Mouse (Mus musculus) heart, adult 2 months (tissue): ENCODE results near the gene Ccdc124. TPM values are rescaled to one million over a fixed set of nuclear protein-coding genes. Genes with fewer than 3 reads are reported as not detected.

ENCODE experiments used
- DNase-seq, 2 experiments: peaks; one replicate each; pipeline ENCODE4 v3.0.0; 2021
- H3K27ac ChIP-seq: fragments of 200-600 bp; 2 replicates; pipeline ENCODE4 v1.8.1; 2022
- H3K27me3 ChIP-seq: fragments of 200-500 bp; 2 replicates; pipeline ENCODE4 v1.6.1; 2012; ENCODE audit warnings: mild to moderate bottlenecking, low read length, inconsistent platforms, mixed read lengths; ENCODE audit not compliant: control insufficient read depth, insufficient read depth
- H3K36me3 ChIP-seq: fragments of 200-500 bp; 2 replicates; pipeline ENCODE4 v1.6.1; 2012; ENCODE audit warnings: low read length, inconsistent platforms; ENCODE audit not compliant: control insufficient read depth, insufficient read depth
- H3K4me1 ChIP-seq: fragments of 200-500 bp; 2 replicates; pipeline ENCODE4 v1.6.1; 2011; ENCODE audit warnings: low read length; ENCODE audit not compliant: control insufficient read depth, insufficient read depth
- H3K4me3 ChIP-seq: fragments of 200-600 bp; 2 replicates; pipeline ENCODE4 v1.8.1; 2022
- H3K79me2 ChIP-seq: fragments of 200-500 bp; replicated peaks from 2 replicates; pipeline ENCODE4 v1.6.1; 2012; ENCODE audit warnings: mild to moderate bottlenecking, inconsistent platforms, low read length, moderate library complexity, mixed read lengths; ENCODE audit not compliant: control insufficient read depth, insufficient read depth
- H3K9ac ChIP-seq: fragments of 200-500 bp; 2 replicates; pipeline ENCODE4 v1.6.1; 2012; ENCODE audit warnings: low read depth, mild to moderate bottlenecking, control low read depth, inconsistent platforms, low read length, mixed read lengths
- CTCF ChIP-seq: fragments of 200-600 bp; IDR thresholded peaks from 2 replicates; pipeline ENCODE4 v1.8.1; 2022; ENCODE audit warnings: antibody characterized with exemption, mild to moderate bottlenecking, moderate library complexity
- EP300 ChIP-seq: fragments of 200-500 bp; IDR thresholded peaks from 2 replicates; pipeline ENCODE4 v1.6.1; 2011; ENCODE audit warnings: low read depth, low read length, control low read depth; ENCODE audit not compliant: insufficient read depth
- POLR2A ChIP-seq: fragments of 200-500 bp; IDR thresholded peaks from 2 replicates; pipeline ENCODE4 v1.6.1; 2011; ENCODE audit warnings: mild to moderate bottlenecking, low read depth, low read length, control low read depth; ENCODE audit not compliant: insufficient read depth
- WGBS: fragments of 180-500 bp; shearing (Covaris S2); methylation state at CpG from one replicate; pipeline ENCODE4 v1.1.7; 2018; 5-methylcytosine and 5-hydroxymethylcytosine counted together
- intact Hi-C: fragments of 180-260 bp; cut with DNase I; formaldehyde crosslinking; loops from one replicate; pipeline ENCODE4 v1.15.1; 2025
- polyA plus RNA-seq: library from polyadenylated mRNA; depleted of rRNA; stranded (reverse); fragments of >200 nt; gene quantifications from 2 replicates; pipeline ENCODE4 v1.2.3, GENCODE M21; 2012
- total RNA-seq, 2 experiments: library from RNA; stranded (reverse); gene quantifications; 2 replicates each; pipeline ENCODE4 v1.2.3; 2021

The Ccdc124 gene
- total and polyA plus RNA-seq, 3 experiments = 40.7 to 49.1 (median 44.6) TPM

DNA sequence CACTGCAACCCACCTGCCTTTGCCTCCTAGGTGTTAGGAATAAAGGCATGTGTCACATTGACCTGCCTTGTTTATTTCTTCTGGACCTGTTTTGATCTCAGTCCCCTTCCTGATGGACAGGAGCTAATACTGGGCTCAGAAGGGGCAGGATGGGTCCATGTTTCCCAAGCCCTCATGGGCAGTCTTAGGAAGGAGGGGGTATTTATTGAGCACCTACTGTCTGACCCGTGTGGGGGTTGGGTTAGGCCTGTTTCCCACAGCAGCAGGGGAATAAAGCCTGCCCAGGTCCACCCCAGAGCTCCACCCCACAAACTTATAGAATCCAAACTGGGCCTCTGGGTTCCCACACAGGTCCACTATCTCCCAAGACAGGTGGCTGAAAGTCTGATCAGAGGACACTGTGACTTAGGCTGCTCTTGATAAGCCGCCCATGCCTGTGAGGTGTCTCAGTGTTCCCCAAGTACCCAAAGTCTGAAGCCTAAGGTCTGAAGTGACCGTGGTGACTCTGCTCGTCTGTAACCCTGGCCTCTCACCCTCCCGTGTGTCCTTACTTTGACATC is 30.4 kb downstream of the Ccdc124 start:
- intact Hi-C loops = no loop called here
- no peak overlapping the region for H3K4me3 ChIP-seq
- no peaks in the 10 kb centered on the region for H3K27me3 ChIP-seq
- H3K4me1 ChIP-seq = peaks cover 1% of the 10 kb centered on the region; the same call in 1 of the 2 replicates
- TF ChIP-seq EP300 (no peak), CTCF (no peak), POLR2A (no peak)
- H3K9ac ChIP-seq = no peak overlapping the region
- no peak for DNase-seq
- H3K27ac ChIP-seq = no peak overlapping the region
- no peaks in the 10 kb centered on the region for H3K36me3 ChIP-seq
- 81% methylated on average over 5 of the region's 5 CpGs for WGBS
- H3K79me2 ChIP-seq = no peaks in the 10 kb centered on the region

DNA sequence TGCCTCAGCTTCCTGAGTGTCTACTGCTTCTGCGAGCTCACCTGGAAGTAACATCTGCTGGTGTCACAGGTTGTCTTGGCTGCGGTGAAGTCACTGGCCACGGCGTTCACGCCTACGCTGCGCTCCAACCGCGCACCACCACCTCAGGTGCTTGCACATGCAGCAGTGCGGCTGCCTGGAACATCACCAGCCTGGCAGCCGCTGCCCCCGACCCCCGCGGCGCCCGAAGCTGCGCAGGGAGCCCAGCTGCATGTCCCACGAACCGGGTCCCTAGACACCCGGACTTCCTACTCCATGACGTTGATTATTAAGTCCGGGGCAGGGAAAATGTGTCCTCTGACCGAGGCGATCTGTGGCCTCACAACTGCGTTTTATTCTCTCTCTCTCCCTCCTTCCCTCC is 31.3 kb downstream of the Ccdc124 start:
- Histone ChIP-seq H3K79me2 (no peaks in the 10 kb centered on the region), H3K27me3 (no peaks in the 10 kb centered on the region), H3K27ac (no peak overlapping the region), H3K9ac (no peak overlapping the region), H3K4me1 (peaks cover 1% of the 10 kb centered on the region; the same call in 1 of the 2 replicates), H3K4me3 (no peak overlapping the region), H3K36me3 (no peaks in the 10 kb centered on the region)
- no peak for DNase-seq
- intact Hi-C loops = no loop called here
- WGBS = 69% methylated on average over 25 of the region's 25 CpGs
- TF ChIP-seq EP300 (no peak), CTCF (no peak), POLR2A (no peak)

DNA sequence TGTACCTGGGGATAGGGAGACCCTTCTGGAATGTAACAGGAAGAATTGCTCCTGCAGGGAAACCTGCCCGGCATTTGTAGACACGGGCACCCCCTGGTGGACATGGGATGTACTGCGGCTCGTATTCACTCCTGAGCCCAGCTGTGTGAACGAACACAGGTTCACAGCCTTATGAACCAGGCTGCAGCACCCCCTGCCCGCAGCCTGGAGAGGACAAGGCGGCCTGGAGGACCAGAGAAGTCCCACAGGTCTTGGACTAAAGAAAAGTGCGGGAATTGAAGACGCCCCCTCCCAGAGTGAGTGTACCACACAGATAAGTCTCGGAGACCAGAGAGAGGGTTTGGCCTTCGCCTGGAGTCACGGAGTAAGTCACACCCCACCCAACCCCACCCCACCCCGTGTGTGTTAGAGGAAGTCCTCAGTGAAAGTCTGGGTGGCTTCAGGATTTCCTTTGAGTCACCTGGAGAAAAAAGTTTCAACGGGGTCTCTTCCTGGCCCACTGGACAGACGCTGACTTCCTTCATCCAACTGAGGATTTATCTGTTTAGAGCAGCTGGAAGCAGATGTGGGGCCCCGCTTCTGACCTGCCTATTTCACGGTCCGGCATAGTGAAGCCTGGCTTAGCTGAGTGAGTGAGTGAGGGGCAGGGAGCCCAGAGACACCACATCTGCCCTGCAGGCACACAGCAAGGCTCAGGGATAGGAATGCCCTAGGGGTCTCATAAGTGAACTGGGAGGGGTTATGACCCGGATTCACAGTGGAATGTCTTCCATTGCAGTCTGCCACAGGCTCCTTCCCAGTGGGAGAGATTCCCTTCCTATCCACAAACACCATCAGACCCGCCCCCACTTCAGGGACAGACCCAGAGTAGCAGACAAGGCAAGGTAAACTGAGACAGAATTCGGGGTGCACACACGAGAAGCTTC is 32.3 kb downstream of the Ccdc124 start:
- H3K9ac ChIP-seq = no peak overlapping the region
- H3K27ac ChIP-seq = no peak overlapping the region
- no peaks in the 10 kb centered on the region for H3K36me3 ChIP-seq
- no peak for TF ChIP-seq POLR2A
- TF ChIP-seq CTCF = peak; percentile 97
- peak; percentile 90 for TF ChIP-seq EP300
- whole genome bisulfite sequencing = 24% methylated on average over 22 of the region's 22 CpGs
- intact Hi-C loops = loop anchor here (1.0 to 2.0 kb wide), 3 partner anchors 20 to 121 kb away; no protein-coding TSS in a partner anchor
- peaks cover 1% of the 10 kb centered on the region; the same call in 1 of the 2 replicates for H3K4me1 ChIP-seq
- DNase-seq = peak; percentile 86 to 95
- no peaks in the 10 kb centered on the region for H3K79me2 ChIP-seq
- H3K4me3 ChIP-seq = no peak overlapping the region
- H3K27me3 ChIP-seq = no peaks in the 10 kb centered on the region

DNA sequence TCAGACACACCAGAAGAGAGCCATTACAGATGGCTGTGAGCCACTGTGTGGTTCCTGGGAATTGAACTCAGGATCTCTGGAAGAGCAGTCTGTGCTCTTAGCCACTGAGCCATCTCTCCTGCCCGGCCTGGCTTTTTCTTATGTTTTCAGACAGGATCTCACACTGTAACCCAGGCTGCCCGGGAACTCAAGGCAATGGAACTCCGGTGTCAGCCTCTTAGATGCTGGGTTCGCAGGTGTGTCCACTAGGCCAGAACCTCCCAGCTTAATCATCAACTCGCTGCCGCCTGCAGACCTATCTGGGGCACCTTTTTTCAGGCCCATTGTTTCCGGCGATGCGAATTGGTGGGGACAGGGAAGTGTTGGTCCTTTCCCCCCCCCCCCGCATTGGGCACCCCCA is 33.1 kb downstream of the Ccdc124 start:
- Histone ChIP-seq H3K4me1 (peaks cover 1% of the 10 kb centered on the region; the same call in 1 of the 2 replicates), H3K9ac (no peak overlapping the region), H3K79me2 (no peaks in the 10 kb centered on the region), H3K36me3 (no peaks in the 10 kb centered on the region), H3K27ac (peak overlapping the region; percentile 90; the same call in 1 of the 2 replicates), H3K4me3 (no peak overlapping the region), H3K27me3 (no peaks in the 10 kb centered on the region)
- 51% methylated on average over 10 of the region's 10 CpGs for WGBS
- intact Hi-C loops = loop anchor here (2.0 kb wide), 1 partner anchor 74 kb away; no protein-coding TSS in a partner anchor
- TF ChIP-seq POLR2A = no peak
- TF ChIP-seq CTCF = no peak
- no peak for TF ChIP-seq EP300
- no peak for DNase-seq

DNA sequence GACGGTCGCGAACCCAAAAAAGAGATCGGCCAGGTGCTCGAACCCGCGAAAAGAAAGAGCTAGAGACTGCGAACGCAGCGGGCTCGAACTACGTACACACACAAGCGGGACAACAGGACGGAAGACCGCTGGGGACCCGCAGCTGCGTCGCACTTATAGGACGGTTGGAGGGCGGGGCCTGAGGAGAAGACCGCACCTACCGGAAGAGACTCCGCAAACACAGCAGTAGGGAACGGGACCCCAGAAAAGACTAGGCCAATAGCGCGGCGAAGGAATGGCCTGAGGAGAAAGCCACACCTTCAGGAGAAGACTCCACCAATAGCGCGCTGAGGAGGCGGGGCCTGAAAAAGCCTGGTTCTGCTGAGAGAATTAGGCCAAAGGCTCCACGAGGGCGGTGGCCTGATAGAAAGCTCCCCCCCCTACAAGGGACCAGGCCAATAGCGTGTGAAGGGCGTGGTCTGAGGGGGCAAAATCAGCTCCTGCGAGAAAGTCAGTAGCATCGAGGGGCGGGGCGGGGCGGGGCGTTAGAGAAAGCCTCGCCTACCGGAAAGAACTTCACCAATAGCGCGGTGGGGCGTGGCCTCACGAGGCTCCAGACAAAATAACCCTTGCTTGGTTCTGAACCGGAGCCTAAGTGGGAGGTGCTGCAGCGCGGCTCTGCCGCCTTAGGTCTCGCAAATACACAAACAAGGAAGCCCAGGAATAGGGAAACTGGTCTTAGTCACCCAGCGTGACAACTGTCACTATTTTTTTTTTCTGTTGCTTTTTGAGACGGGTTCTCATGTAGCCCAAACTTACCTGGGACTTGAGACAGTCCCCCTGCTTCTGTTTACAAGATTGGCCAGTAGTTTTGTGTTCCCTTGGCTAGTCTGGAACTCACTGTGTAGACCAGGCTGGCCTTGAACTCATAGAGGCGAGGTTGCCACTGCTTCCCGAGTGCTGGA is 34.1 kb downstream of the Ccdc124 start, which contains the start of gene Arrdc2:
TSS of gene Arrdc2 (minus strand) at position 313 of the 944 bp plus-strand sequence.
- TF ChIP-seq CTCF (no peak), POLR2A (peak; percentile 100), EP300 (peak; percentile 64)
- Histone ChIP-seq H3K36me3 (no peaks in the 10 kb centered on the region), H3K27ac (peak within 1 kb of the TSS; percentile 94), H3K79me2 (no peaks in the 10 kb centered on the region), H3K27me3 (no peaks in the 10 kb centered on the region), H3K4me3 (peak within 1 kb of the TSS; percentile 53), H3K9ac (peak within 1 kb of the TSS; percentile 82), H3K4me1 (peaks cover 1% of the 10 kb centered on the region; the same call in 1 of the 2 replicates)
- WGBS = 2% methylated on average over 55 of the region's 55 CpGs
- intact Hi-C loops = loop anchor here (2.0 kb wide), 1 partner anchor 73 kb away; no protein-coding TSS in a partner anchor
- DNase-seq = peak; percentile 96 to 99
